Mouse (Mus musculus): ENCODE data around the gene Myh7.
"Not testable (repeated sequence)": the region's sequence is repeated elsewhere in the genome, so short reads cannot be mapped to it uniquely, and the experiment has no call there.

Gene Myh7

DNA sequence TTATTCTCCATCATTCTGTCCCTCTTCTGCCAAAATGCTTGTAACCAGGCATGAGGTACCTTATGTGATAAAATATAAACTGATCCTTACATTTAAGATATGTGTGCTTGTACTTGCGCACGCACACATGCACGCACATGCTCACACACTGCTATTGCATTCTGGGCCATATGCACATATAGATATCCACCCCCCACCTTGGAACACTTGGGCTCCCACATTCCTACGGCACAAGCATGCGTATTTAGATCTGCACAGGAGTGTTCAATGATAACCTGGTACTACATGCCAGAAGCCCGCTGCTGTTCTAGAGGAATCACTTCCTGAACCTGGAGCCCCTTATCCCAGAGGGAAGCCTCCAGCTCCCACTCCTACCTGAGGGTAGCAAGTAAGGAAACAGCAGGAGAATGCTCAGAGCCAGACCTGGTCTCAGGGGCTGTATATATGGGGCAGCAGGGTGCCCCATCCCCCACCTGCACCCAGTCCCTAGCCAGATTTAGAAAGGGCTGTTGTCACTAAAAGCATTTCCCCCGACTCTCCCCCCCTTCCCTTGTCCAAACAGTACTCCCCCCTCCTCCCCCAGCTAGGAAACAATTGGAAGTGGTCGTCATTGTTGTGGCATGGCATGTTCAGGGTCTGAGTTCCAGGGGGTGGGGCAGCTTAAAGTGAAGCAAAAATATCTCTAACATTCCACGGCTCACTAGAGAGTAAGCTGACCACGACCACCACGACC is at the start of gene Myh7:
TSS of gene Myh7 (minus strand) at position 491 of the 733 bp plus-strand sequence.
- DNase-seq (ENCODE audit: low spot score): no peak

DNA sequence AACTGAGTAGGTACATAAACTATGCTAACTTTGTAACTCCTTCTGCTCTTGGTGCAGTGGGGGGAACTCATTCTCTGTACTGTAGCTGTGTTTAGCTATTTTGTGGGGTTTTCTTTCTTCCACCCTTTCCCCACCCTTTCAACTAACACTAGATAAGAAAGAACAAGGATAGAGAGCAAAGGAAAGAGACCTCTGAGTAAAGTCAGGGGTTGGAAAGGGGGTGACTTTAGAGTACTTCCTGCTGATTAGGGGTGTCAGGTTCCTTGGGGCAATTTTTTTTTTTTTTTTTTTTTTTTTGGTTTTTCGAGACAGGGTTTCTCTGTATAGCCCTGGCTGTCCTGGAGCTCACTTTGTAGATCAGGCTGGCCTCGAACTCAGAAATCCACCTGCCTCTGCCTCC is 49.3 kb upstream of the Myh7 start:
- DNase-seq (ENCODE audit: low spot score): not testable (repeated sequence)

DNA sequence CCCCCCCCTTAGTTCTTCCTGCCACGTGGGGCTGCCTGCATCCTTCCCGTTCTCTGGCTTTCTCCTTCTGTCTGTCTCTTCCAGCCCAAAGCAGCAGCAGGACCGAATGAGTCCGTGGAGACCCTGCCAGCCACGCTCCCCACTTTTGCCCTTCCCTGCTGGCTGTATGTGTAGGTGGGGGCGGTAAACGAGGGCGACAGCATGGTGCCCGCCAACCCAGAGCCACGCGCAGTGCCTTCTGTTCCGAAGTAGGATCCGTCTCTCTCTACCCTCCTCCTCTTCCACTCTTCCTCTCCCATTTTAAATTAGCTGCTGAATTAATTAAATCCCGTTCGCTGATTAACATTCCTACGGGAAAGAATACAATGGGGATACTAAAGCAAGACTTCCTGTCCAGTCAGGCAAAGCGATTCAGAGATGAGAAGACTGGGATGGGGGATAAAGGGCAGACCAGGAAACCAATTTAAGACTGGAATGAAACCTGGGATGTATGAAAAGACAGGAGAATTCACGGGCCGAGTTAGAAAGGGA is 38.3 kb upstream of the Myh7 start:
- no peak for DNase-seq (ENCODE audit: low spot score)

DNA sequence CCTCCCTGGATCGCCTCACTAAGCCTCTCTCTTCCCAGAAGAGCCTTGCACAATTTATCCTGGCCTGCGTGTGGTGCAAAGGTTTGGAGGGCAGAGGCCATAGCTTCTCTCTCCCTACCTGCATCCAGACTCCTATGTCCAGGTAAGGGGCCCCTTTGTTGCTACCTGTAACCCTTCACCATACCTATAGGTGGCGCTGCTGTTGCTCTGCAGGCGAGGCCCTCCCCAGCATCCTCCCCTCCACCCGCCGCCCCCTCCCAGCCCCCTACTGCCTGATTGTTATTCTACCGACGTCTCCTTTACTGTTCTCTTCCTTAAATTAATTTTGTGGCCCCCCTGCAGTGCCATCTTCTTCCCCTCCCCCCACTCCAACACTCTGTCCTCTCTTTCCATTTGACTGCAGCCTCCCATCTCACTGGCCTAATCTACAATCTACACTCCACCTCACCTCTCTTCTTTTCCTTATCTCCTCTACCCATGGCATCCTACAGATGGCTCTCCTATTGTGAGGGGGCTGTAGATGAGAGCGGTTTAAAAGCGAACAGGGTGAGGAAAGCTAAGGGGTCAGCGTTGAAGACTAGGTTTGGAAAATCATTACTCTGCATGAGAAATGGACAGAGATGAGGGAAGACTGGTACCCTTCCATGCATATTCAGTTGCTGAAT is 34.7 kb upstream of the Myh7 start:
- DNase-seq (ENCODE audit: low spot score): no peak

DNA sequence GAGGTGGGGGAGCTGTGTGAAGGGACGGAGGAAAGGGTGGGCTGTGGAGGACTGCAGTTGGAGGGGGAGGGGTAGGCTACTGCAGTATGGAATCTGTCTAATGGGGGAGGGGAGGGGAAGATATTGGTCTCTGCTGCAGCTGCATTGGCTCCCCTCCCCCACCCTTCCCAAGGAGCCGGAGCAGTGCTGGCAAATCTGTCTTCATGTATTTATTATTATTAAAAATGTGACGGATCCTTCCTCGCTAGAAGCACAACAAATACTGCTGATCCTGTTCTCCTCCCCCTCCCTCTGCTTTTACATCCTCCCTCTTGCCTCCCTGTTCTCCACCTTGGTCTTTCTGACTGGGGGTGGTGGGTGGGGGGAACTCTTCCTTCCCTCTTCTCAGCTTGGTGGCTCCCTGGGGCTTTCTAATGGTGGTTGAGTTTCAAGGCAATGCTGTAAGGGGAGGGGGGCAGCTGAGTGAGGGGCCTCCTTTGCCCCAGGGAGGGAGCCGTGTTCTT is 34.0 kb upstream of the Myh7 start:
- DNase-seq (ENCODE audit: low spot score): no peak

DNA sequence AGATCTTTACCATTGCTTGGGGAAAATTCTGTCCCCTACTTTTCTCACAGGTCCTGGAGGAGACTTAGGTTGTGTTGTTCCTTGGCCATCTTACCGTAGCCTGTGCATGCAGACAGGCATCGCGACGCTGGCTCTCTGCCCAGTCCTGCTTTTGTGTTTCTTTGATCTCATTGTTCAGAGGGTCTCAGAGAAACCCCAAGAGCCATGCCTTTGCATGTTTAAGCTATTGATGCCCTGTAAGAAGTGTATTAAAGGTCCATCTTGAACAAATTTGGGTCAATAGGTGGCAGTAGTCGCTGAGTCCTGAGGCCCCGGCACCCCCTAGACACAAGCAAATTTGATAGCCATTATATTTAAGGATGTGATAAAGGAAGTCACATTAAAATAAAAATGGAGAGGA is 33.2 kb upstream of the Myh7 start:
- no peak for DNase-seq (ENCODE audit: low spot score)

DNA sequence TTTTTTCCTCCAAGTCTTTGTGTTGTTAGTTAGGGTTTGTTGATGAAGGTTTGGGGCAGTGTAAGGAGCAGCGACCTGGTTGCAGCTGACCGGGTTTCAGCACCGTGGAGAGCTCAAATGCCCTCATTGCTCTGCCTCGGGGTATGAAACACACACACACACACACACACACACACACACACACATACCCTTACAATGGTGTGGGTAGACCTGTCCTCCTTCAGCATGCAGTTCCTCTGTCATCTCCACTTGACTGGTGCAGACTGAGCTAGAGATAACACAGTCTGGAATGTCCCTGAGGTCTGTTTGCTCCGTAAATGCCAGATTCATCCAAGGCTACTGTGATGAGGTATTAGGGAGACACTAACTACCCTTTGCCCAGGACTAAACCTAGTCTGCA is 32.8 kb upstream of the Myh7 start:
- DNase-seq (ENCODE audit: low spot score): no peak

DNA sequence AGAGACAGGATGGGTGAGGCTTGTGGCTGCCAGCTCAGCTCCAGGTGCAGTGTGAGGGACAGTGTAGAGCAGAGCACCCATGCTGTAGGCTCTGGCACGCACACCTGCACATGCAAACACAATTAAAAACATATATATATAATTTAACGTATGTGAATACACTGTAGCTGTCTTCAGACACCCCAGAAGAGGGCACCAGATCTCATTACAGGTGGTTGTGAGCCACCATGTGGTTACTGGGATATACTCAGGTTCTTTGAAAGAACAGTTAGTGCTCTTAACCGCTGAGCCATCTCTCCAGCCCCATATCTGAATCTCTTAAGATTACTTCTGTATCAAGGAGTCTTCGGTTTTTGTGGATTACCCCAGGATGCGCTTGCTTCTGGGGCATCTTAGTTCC is 31.1 kb upstream of the Myh7 start:
- DNase-seq (ENCODE audit: low spot score): no peak

DNA sequence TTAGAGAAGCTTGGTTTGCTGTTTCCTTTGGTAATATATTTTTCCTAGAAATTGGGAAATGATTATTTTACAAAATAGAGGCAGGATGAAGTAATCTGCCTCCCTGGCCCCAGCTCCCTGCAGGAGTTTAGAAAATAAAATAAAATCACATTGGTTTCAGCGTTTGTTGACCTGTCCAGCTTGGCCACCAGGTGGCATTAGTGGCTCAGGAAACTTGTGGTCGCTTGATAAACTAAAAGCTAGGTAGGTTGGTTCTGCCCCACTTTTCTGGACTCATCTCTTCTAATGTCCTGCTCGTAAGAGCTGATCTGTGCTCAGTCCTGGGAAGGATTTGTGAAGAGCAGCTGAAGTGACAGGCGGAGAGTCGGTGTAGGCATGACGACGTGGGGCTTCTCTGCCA is 29.8 kb upstream of the Myh7 start:
- peak; percentile 50 for DNase-seq (ENCODE audit: low spot score)

DNA sequence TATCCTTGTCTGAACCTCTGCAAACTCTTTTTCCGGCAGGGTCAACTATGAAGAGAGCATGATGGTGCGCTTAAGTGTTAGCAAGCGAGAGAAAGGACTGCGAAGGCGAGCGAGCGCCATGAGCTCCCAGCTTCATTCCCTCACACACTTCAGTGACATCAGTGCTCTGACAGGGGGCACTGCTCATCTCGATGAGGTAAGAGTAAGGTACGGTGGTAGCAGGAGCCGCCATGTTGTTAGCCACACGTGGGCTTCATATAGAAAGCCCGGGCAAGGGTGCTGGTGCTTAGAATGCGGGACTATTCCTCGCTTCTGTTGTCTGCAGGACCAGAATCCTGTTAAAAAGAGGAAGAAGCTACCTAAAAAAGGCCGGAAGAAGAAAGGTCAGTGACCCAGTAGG is 28.6 kb upstream of the Myh7 start:
- no peak for DNase-seq (ENCODE audit: low spot score)

DNA sequence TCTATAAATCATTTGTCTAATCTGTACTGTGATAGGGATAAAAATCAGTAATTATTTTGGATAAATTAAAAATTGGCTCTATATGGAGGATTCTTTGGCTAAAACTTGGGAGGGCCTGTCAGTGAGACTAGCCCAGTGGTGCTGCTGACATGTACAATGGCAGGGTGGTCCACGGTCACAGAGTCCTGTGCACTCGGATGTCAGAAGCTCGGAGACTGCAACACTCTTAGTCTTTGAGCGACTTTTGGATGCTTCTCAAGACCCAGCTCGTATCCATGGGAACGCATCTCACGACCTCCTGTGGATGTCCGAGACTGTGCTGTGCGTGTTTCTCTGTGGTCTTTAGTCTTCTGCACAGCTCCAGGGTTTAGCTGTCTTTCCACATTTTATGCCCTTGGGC is 26.0 kb upstream of the Myh7 start:
- DNase-seq (ENCODE audit: low spot score): no peak

DNA sequence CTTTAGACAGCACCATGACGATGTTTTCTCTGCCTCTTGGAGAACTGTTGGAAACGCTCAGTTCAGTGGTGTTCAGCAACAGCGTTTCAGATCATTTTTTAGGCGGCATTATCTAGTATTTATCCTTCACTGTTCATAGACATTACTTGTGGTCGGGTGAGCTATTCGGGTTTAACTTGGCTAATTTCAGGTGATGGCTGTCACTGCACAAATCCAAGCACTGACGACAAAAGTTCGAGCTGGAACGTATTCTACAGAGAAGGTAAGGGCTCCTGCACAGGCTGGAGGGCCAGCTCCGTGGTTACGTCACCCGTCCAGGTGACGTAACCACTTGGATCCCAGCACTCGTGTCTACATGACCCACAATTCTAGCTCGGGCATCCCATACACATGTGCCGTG is 22.4 kb upstream of the Myh7 start:
- DNase-seq (ENCODE audit: low spot score): no peak

DNA sequence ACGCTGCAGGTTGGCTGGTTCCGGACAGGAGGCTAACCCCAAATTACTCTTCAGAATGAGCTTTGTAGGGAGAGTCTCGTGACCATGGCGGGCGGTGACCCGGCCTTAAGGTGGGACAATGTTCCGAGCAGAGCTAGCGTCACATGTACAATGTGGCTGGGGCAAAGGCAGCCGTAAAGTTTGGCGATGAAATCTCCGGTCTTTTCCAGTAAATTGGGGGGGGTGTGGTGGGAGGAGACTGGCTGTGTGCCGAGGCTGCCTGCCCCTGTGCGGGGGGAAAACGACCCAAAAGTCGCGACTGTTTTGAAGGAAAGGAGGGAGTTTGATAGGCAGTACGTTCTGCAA is 21.3 kb upstream of the Myh7 start:
- DNase-seq (ENCODE audit: low spot score): no peak

DNA sequence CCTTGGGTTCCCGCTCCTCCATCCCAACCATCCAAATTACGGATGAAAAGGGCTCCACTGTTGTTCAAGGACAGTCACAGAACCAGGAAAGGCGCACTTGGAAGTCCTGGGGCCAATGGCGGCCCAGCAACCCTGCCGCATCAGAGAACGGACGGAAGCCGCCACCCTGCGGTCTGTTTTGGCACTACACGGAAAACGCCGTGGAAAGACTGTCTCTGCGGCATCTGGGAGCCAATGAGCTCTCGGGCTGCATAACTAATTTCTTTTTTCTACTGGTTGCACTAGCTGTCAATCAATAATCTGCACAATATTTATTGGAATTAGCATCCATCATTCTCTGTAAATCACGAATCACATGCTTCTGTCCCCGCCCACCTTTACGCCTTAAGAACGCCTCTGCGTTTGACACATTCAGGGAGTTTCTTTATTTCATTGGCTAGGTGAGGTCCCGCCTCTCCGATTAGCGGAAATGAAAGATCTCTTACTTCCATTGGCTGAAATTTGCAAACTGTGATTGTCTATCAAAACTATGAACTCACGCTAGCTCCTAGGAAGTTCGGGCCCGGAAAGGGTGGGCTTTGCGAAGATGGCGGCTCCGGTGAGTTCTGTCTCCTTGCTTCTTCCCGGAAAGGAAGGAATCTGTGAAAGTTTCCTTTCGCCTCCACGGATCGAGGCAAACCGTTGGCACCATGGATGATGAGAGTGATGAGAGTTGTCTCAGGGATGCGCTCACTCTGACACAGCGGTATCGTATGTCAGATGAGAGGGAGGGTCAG is 20.8 kb upstream of the Myh7 start, which contains the start of gene Ngdn:
TSS of gene Ngdn (plus strand) at position 464 of the 776 bp plus-strand sequence.
- DNase-seq (ENCODE audit: low spot score): peak; percentile 93

DNA sequence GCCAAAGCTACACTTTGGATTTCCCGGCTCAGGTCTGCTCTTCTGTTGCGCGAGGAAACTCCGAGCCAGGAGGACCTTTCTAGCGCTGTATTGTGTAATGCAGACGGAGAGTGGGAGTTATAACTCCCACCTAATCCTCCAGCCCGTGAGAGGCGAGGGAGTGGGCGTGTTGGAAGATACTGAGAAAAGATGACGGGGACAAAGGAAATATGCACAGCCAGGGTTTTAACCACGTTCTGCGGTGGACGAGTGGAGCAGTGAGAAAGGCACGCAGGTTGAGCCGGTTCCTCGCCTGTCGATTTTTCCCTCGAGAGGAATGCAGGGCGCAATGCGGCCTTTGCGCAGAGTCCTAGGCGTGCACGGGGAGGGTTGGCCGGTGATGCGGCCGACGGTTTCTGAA is 20.2 kb upstream of the Myh7 start:
- DNase-seq (ENCODE audit: low spot score): no peak

DNA sequence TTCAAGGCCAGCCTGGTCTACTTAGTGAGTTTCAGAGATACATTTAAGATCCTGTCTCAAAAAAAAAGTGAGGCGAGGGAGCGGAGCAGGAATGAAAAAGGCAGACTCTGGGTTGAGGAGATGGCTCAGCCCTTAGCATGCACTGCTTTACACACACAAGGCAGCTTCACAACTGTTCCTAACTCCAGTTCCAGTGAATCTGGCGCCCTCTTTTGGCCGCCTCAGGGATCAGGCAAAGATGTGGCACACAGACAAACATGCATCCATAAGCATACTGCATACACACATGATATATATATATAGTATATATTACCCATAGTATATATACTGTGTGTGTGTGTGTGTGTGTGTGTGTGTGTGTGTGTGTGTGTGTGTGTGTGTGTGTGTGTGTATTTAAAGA is 16.7 kb upstream of the Myh7 start:
- DNase-seq (ENCODE audit: low spot score): no peak

DNA sequence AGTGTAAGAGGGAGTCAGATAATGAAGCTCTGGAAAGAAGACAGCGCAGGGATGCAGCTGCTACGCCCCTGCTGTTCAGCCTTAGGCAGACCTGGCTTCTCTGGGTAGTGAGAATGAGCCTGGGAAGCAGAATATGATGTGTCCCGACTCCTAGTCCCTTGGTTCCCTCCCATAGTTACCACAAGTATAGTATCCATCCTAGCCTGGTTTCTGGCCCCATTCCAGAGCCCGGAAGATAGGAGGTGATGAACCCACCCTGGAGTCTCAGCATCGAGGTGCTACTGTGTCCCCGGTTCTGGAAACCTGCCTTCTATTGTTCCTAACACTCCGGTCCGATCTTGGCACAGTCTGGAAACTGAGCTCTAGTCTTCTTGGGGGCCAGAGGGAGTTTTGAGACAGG is 14.0 kb upstream of the Myh7 start:
- no peak for DNase-seq (ENCODE audit: low spot score)

DNA sequence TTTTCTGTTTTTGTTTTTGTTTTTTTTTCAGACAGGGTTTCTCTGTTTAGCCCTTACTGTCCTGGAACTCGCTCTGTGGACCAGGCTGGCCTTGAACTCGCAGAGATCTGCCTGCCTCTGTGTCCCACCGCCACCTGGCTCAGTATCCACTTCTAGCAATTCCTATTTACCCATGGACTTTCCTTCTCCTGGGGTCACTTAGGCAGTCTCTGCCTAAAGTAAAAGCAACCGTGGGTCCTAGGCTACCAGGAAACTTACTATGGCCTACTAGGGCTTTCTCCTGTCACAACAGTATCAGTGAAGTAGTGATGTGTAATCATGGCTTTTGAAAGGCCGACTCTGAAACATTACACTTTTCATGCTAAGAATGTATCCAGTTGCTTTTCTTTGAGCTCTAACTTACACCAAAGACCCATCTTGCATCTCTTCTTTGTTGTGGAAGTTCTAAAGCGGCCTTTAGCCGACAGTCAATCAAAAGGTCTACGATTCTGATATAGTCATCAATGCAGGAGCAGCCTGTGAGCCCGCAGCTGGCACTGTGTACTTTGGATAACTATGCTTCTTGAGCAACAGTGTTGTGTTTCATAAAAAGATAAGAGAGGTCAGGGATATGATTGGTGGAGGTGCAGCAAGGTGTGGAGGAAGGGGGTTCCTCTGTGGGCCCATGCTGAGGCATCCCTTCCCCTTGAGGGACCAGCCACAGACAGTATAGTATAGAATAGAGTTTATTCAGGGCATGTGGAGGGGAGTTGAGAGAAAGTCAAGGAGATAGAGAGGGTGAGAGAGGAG is 12.9 kb upstream of the Myh7 start:
- no peak for DNase-seq (ENCODE audit: low spot score)

DNA sequence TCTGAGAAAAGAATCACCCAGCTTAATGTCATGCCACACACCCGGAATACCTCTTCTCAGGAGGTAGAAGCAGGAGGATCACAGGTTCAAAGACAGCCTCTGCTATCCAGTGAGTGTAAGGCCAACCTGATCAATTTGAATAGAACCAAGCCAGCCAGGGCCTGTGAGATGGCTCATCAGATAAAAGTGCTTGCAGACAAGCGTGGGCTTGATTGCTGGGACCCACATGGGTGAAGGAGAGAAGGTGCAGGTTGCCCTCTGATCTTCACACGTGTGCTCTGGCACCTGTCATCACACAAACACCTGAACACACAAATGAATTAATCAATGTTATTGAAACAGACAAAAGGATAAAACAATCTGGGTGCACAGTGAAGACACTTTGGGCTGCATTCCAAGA is 12.1 kb upstream of the Myh7 start:
- DNase-seq (ENCODE audit: low spot score): no peak

DNA sequence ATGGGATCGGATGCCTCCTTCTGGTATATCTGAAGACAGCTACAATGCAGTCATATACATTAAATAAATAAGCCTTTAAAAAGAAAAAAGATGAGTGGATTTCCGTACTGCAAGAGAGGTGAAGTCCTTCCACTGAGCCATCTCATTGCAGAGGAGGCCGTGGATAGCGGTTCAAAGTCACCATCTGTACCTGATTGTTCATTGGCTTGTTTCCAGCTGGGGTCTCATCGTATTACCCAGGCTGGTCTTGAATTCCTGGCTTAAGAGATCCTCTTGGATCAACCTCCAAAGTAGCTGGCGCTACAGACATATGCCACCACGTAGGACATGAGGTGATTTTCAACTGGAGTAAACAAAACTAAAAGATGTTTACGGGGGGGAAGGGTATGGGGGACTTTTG is 11.5 kb upstream of the Myh7 start:
- DNase-seq (ENCODE audit: low spot score): no peak

DNA sequence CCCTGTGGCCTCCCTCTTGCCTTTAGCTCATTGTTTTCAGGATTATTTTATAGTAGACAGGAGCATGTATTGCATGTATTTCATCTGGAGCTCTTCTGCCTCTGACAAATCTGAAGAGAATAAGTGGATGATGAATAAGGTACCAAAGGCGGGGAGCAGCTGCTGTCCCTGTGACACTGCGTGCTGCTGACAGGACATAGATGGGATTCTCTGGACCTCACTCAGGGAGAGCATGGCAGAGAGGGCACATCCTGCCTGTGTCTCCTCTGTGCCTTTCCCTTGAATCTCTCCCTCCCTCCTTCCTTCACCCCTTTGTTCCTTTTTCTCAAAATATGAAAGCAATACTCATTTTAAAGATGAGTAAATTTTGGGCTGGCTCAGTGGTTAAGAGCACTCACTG is 11.1 kb upstream of the Myh7 start:
- no peak for DNase-seq (ENCODE audit: low spot score)
